Mouse (Mus musculus): ENCODE measurements around the gene Hist2h3b.

The Hist2h3b gene

GRCm38 (mm10) chr3:96247356-96248140, 20.9 kb upstream of the Hist2h3b start:
- TF ChIP-seq CTCF (conservative IDR thresholded peaks at IDR 0.05; ENCODE audit: low read length) (no peak), NANOG (IDR thresholded peaks at IDR 0.05; ENCODE audit: borderline replicate concordance, low read length) (no peak), POU5F1 (IDR thresholded peaks at IDR 0.05; ENCODE audit: borderline replicate concordance, low read length) (no peak)
- H3K36me3 ChIP-seq (ENCODE audit: insufficient read depth, low read length) = peaks cover 8% of the 10 kb centered on the region; the same call in 1 of the 2 replicates
- H3K9me3 ChIP-seq (ENCODE audit: low read length) = no peaks in the 10 kb centered on the region
- peak overlapping the region; percentile 78 for H3K4me3 ChIP-seq (replicated peaks; ENCODE audit: low read length)
- peaks cover 51% of the 10 kb centered on the region for H3K4me1 ChIP-seq (replicated peaks; ENCODE audit: low read depth, low read length)
- H3K27me3 ChIP-seq (ENCODE audit: insufficient read depth, low read length) = no peaks in the 10 kb centered on the region

- Histone ChIP-seq H3K27me3 (ENCODE audit: insufficient read depth, low read length) (no peaks in the 10 kb centered on the region), H3K9me3 (ENCODE audit: low read length) (no peaks in the 10 kb centered on the region), H3K36me3 (ENCODE audit: insufficient read depth, low read length) (peaks cover 8% of the 10 kb centered on the region; the same call in 1 of the 2 replicates), H3K4me3 (replicated peaks; ENCODE audit: low read length) (peak overlapping the region; percentile 78), H3K4me1 (replicated peaks; ENCODE audit: low read depth, low read length) (peaks cover 43% of the 10 kb centered on the region)
- TF ChIP-seq POU5F1 (IDR thresholded peaks at IDR 0.05; ENCODE audit: borderline replicate concordance, low read length) (no peak), NANOG (IDR thresholded peaks at IDR 0.05; ENCODE audit: borderline replicate concordance, low read length) (no peak), CTCF (conservative IDR thresholded peaks at IDR 0.05; ENCODE audit: low read length) (no peak)
These were observed 20.1 kb upstream of the Hist2h3b start for GRCm38 (mm10) chr3:96248141-96249033.

DNA sequence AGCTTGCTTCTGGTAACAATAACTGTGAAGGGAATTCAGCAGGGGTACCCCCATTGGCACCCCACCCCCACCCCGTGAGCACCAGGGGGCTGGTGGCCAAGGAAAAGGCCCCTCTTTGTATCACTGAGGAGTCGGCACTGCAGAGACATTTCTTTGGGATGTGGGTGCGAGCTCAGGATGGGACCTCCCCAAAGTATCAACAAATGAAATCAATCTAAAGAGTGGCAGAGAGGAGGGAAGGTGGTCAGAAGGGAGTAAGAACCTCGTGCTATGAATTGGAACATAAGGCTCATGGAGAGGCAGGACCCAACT, 19.5 kb upstream of the Hist2h3b start:
- H3K4me1 ChIP-seq (replicated peaks; ENCODE audit: low read depth, low read length) = peaks cover 37% of the 10 kb centered on the region
- H3K9me3 ChIP-seq (ENCODE audit: low read length) = no peaks in the 10 kb centered on the region
- TF ChIP-seq CTCF (conservative IDR thresholded peaks at IDR 0.05; ENCODE audit: low read length) = no peak
- TF ChIP-seq POU5F1 (IDR thresholded peaks at IDR 0.05; ENCODE audit: borderline replicate concordance, low read length) = no peak
- no peak for TF ChIP-seq NANOG (IDR thresholded peaks at IDR 0.05; ENCODE audit: borderline replicate concordance, low read length)
- peaks cover 8% of the 10 kb centered on the region; the same call in 1 of the 2 replicates for H3K36me3 ChIP-seq (ENCODE audit: insufficient read depth, low read length)
- no peaks in the 10 kb centered on the region for H3K27me3 ChIP-seq (ENCODE audit: insufficient read depth, low read length)
- H3K4me3 ChIP-seq (replicated peaks; ENCODE audit: low read length) = peak overlapping the region; percentile 78

DNA sequence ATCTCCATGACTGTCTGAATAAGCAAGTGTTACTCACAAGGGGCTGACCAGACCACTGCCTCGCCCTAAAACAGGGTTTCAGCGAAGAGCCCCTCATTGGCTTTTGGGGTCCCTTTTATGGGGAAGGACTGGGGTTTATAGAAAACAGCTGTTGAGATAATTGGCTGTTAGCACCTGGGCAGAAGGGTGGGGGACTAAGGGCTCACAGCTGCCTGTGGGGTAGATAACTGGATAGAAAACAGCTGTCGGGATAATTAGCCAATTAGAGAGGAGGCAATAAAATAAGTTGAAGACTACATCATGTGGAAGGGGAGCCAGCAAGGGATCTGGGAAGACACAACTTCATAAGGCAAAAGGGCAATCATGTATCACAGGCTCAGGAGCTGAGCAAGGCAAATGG, 17.6 kb upstream of the Hist2h3b start:
- no peak for TF ChIP-seq POU5F1 (IDR thresholded peaks at IDR 0.05; ENCODE audit: borderline replicate concordance, low read length)
- no peak for TF ChIP-seq NANOG (IDR thresholded peaks at IDR 0.05; ENCODE audit: borderline replicate concordance, low read length)
- no peak for TF ChIP-seq CTCF (conservative IDR thresholded peaks at IDR 0.05; ENCODE audit: low read length)
- H3K36me3 ChIP-seq (ENCODE audit: insufficient read depth, low read length) = peaks cover 8% of the 10 kb centered on the region; the same call in 1 of the 2 replicates

DNA sequence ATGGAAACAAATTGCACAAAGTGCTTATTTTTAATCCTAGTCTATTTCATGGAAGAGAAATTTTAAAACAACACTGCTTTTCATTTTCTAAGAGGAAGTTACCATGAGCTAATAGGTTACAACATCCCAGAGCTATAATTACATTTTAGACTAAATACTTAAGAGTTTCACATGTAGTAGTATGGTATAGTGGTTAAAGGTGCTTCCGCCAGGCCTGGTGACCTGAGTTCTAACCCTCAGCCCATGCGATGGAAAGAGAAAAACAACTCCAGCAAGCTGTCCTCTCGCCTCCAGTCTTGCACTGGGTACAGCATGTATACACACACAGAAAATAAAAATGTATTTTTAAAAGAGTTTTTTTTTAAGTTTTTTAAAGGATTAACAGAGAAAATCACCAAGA, 16.7 kb upstream of the Hist2h3b start:
- peaks cover 8% of the 10 kb centered on the region; the same call in 1 of the 2 replicates for H3K36me3 ChIP-seq (ENCODE audit: insufficient read depth, low read length)
- H3K27me3 ChIP-seq (ENCODE audit: insufficient read depth, low read length) = no peaks in the 10 kb centered on the region
- peaks cover 52% of the 10 kb centered on the region for H3K4me1 ChIP-seq (replicated peaks; ENCODE audit: low read depth, low read length)
- TF ChIP-seq NANOG (IDR thresholded peaks at IDR 0.05; ENCODE audit: borderline replicate concordance, low read length) (no peak), POU5F1 (IDR thresholded peaks at IDR 0.05; ENCODE audit: borderline replicate concordance, low read length) (no peak), CTCF (conservative IDR thresholded peaks at IDR 0.05; ENCODE audit: low read length) (no peak)
- no peaks in the 10 kb centered on the region for H3K9me3 ChIP-seq (ENCODE audit: low read length)
- H3K4me3 ChIP-seq (replicated peaks; ENCODE audit: low read length) = no peak overlapping the region

More for the DNA sequence above, 17.6 kb upstream of the Hist2h3b start:
- Histone ChIP-seq H3K9me3 (ENCODE audit: low read length) (no peaks in the 10 kb centered on the region), H3K4me3 (replicated peaks; ENCODE audit: low read length) (no peak overlapping the region), H3K4me1 (replicated peaks; ENCODE audit: low read depth, low read length) (peaks cover 45% of the 10 kb centered on the region), H3K27me3 (ENCODE audit: insufficient read depth, low read length) (no peaks in the 10 kb centered on the region)

DNA sequence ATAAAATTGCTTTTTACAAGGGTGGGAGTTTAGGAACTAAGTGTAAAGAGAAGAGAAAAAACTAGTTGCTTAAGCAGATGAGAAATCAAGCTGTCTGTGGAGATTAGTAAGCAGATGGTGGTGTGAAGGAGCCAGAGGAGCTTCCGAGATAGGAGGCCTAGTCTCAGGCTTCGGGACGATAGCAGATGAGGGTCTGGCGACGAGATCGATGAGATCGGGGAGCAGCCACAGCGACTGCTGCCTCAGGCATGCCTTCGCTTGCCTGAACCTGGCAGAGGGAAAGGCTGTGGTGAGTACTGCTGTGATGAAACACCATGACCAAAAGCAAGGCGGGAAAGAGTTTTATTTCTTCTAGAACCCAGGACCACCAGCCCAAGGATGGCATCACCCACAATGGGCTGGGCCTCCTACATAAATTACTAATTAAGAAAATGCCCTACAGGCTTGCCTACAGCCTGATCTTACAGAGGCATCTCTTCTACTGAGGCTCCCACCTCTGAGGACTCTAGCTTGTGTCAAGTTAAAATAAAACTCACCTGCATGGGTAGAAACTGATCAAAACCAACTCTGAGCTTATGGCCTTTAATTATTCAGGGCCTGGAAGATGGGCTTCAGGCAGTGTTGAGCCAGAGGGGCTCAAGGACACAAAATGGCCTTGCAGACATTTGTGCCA, 13.6 kb upstream of the Hist2h3b start:
- TF ChIP-seq POU5F1 (IDR thresholded peaks at IDR 0.05; ENCODE audit: borderline replicate concordance, low read length) = no peak
- TF ChIP-seq NANOG (IDR thresholded peaks at IDR 0.05; ENCODE audit: borderline replicate concordance, low read length) = no peak
- no peak for TF ChIP-seq CTCF (conservative IDR thresholded peaks at IDR 0.05; ENCODE audit: low read length)
- Histone ChIP-seq H3K9me3 (ENCODE audit: low read length) (no peaks in the 10 kb centered on the region), H3K4me3 (replicated peaks; ENCODE audit: low read length) (peak overlapping the region; percentile 68), H3K36me3 (ENCODE audit: insufficient read depth, low read length) (no peaks in the 10 kb centered on the region), H3K4me1 (replicated peaks; ENCODE audit: low read depth, low read length) (peaks cover 45% of the 10 kb centered on the region), H3K27me3 (ENCODE audit: insufficient read depth, low read length) (no peaks in the 10 kb centered on the region)

GRCm38 (mm10) chr3:96255926-96256593, 12.4 kb upstream of the Hist2h3b start:
- H3K4me3 ChIP-seq (replicated peaks; ENCODE audit: low read length) = no peak overlapping the region
- H3K27me3 ChIP-seq (ENCODE audit: insufficient read depth, low read length) = no peaks in the 10 kb centered on the region
- H3K36me3 ChIP-seq (ENCODE audit: insufficient read depth, low read length) = no peaks in the 10 kb centered on the region
- no peak for TF ChIP-seq NANOG (IDR thresholded peaks at IDR 0.05; ENCODE audit: borderline replicate concordance, low read length)
- no peak for TF ChIP-seq CTCF (conservative IDR thresholded peaks at IDR 0.05; ENCODE audit: low read length)
- TF ChIP-seq POU5F1 (IDR thresholded peaks at IDR 0.05; ENCODE audit: borderline replicate concordance, low read length) = no peak
- peaks cover 38% of the 10 kb centered on the region for H3K4me1 ChIP-seq (replicated peaks; ENCODE audit: low read depth, low read length)
- no peaks in the 10 kb centered on the region for H3K9me3 ChIP-seq (ENCODE audit: low read length)
